Mouse (Mus musculus): Measurements from ENCODE around the gene Rpl36-ps4. TPM values are rescaled to one million over a fixed set of nuclear protein-coding genes. Genes with fewer than 3 reads are reported as not detected.
A peak's percentile ranks its signal among the peaks of the same experiment; 100 is the strongest.

Rpl36-ps4 gene
- polyA plus RNA-seq, 1 experiment from 2014 or later, result not detected

DNA sequence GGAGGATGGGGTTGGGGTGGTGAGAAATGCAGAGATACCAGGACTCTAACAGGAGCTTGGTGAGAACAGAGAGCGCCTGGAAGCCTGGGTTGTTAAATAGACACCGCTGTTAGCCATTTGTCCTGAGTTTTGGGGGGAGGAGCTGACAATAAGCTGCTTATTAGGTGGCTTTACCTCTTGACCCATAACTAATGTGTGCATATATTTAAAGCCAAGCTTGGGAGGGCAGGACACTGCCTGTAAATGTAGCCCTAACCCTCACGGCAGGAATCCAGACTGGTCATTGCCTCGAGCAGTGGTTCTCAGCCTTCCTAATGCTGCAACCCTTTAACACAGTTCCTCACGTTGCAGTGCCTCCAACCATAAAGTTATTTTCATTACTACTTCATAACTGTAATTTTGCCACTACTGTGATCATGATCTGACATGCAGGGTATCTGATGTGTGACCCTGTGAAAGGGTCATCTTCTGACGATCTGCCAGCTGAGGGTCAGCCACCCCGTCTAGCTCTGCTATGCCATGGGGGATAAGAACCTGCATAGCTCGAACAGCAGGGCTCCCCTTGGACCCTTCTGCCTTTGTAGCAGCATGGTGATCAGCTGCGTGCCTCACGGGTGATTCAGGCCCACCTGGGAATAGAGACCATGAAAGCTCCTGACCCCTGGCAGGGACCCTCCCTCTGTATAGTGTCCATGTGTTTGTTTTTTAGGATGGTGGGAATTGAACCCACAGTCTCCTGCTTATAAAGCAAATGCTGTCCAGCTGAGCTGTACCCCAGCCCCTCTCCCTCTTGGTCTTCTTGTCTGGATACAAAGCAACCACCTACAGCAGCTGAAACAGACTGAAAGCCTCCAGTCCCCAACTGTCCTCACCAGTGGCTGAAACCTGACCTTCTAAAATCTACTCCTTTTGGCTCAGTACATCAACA is 42.0 kb upstream of the Rpl36-ps4 start:
- Histone ChIP-seq H3K36me3 (ENCODE audit: control insufficient read depth, insufficient read depth, low read length) (no peaks in the 10 kb centered on the region), H3K4me2 (ENCODE audit: low read depth, severe bottlenecking) (no peak overlapping the region; the same call in 1 of the 2 replicates), H3K9me3 (ENCODE audit: control insufficient read depth, low read length) (no peaks in the 10 kb centered on the region), H3K4me1 (ENCODE audit: control insufficient read depth, insufficient read depth, low read length) (no peaks in the 10 kb centered on the region), H3K4me3 (ENCODE audit: low read depth, low read length) (no peak overlapping the region), H3K9ac (ENCODE audit: low read length) (no peak overlapping the region), H3K27me3 (ENCODE audit: control insufficient read depth, insufficient read depth, low read length) (no peaks in the 10 kb centered on the region), H3K27ac (replicated peaks; ENCODE audit: low read depth, low read length) (no peak overlapping the region)
- ATAC-seq (ENCODE audit: insufficient number of reproducible peaks, low FRiP score, low TSS enrichment, low read depth) (no peak), DNase-seq (ENCODE audit: low spot score) (peak; percentile 20)
- 61% methylated on average over 10 of the region's 10 CpGs for WGBS

DNA sequence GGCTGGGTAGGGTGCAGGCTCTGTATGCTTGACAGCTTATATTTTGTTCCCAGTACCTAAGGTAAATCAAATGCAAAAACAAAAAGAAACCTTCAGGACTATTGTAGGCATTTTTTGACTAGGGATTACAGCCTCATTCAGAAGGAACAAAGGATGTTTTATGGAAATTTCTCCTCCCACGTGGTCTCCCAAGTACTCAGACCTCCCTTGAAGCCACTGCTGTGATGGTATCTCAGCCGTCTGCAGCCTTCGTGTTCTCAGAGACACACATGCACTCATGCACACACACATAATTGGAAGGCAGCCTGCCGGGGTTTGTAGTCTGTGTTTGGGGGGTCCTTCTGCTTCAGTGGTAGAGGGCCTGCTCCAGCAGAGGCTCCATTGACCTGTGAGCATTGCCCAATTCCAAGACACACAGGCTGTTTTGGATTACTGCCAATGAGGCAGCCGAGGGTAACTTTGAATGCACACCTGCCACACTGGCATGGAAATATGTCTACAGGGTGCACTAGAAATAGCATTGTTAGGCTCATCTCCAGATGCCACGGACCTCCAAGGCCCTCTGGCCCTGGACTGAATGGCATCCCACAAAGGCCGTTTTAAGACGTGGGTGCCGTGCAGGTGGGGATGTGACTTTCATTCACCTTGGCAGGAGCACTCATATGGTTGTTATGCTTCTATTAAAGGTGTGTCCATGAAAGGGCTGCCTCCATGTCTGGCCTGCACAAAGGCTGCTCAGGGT is 41.1 kb upstream of the Rpl36-ps4 start:
- no peak overlapping the region for H3K4me2 ChIP-seq (ENCODE audit: low read depth, severe bottlenecking)
- H3K9me3 ChIP-seq (ENCODE audit: control insufficient read depth, low read length), result no peaks in the 10 kb centered on the region
- no peak for ATAC-seq (ENCODE audit: insufficient number of reproducible peaks, low FRiP score, low TSS enrichment, low read depth)
- no peaks in the 10 kb centered on the region for H3K27me3 ChIP-seq (ENCODE audit: control insufficient read depth, insufficient read depth, low read length)
- H3K27ac ChIP-seq (replicated peaks; ENCODE audit: low read depth, low read length), result no peak overlapping the region
- 75% methylated on average over 9 of the region's 9 CpGs for whole genome bisulfite sequencing
- H3K36me3 ChIP-seq (ENCODE audit: control insufficient read depth, insufficient read depth, low read length), result no peaks in the 10 kb centered on the region
- H3K4me1 ChIP-seq (ENCODE audit: control insufficient read depth, insufficient read depth, low read length), result no peaks in the 10 kb centered on the region
- no peak overlapping the region for H3K4me3 ChIP-seq (ENCODE audit: low read depth, low read length)
- no peak overlapping the region for H3K9ac ChIP-seq (ENCODE audit: low read length)
- DNase-seq (ENCODE audit: low spot score), result peak; percentile 17

DNA sequence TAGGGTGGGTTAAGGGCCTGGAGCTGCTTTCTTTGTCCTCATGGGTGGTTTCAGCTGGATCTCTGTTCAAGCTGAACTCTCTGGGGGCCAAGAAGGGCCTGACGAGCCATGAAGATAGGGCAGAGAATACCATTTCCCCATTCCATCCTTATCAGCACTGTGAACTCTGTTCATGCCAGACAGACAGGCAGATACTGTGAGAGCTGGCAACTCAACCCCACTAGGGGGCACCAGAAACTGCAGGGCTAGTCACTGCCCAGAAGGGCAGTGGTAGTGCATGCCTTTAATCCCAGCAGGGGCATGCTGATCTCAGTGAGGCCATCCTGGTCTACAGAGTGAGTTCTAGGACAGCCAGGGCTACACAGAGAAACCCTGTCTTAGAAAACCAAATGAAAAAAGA is 38.2 kb upstream of the Rpl36-ps4 start:
- WGBS, result 80% methylated on average over 1 of the region's 1 CpGs
- Histone ChIP-seq H3K4me2 (ENCODE audit: low read depth, severe bottlenecking) (no peak overlapping the region), H3K9ac (ENCODE audit: low read length) (no peak overlapping the region), H3K36me3 (ENCODE audit: control insufficient read depth, insufficient read depth, low read length) (no peaks in the 10 kb centered on the region), H3K9me3 (ENCODE audit: control insufficient read depth, low read length) (no peaks in the 10 kb centered on the region), H3K27me3 (ENCODE audit: control insufficient read depth, insufficient read depth, low read length) (no peaks in the 10 kb centered on the region), H3K4me3 (ENCODE audit: low read depth, low read length) (no peak overlapping the region), H3K27ac (replicated peaks; ENCODE audit: low read depth, low read length) (no peak overlapping the region), H3K4me1 (ENCODE audit: control insufficient read depth, insufficient read depth, low read length) (no peaks in the 10 kb centered on the region)
- DNase-seq (ENCODE audit: low spot score) (peak; percentile 55), ATAC-seq (ENCODE audit: insufficient number of reproducible peaks, low FRiP score, low TSS enrichment, low read depth) (no peak)

DNA sequence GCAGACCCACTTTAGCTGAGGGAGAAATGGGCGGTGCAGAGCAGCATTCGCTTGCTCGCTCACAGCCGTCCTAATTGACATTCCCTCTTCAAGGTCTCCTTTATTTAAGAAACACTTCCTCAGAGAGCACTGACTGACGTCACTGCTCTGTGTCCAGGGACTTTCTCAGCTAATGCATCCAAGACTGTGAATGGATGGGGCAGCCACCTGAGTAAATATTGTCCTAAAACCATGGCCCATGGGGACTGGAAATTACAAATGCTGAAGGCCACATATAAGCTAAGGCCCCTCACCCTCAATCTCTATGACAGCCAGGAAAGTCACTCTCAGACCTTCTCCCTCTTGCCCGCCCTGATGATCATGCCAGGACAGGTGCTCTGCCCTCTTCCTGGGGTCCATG is 23.6 kb upstream of the Rpl36-ps4 start:
- DNase-seq (ENCODE audit: low spot score) (peak; percentile 19), ATAC-seq (ENCODE audit: insufficient number of reproducible peaks, low FRiP score, low TSS enrichment, low read depth) (no peak)
- WGBS, result 73% methylated on average over 6 of the region's 6 CpGs
- no peak overlapping the region for H3K9ac ChIP-seq (ENCODE audit: low read length)
- H3K27me3 ChIP-seq (ENCODE audit: control insufficient read depth, insufficient read depth, low read length), result no peaks in the 10 kb centered on the region
- H3K9me3 ChIP-seq (ENCODE audit: control insufficient read depth, low read length), result no peaks in the 10 kb centered on the region
- no peaks in the 10 kb centered on the region for H3K4me1 ChIP-seq (ENCODE audit: control insufficient read depth, insufficient read depth, low read length)
- no peak overlapping the region for H3K4me3 ChIP-seq (ENCODE audit: low read depth, low read length)
- H3K36me3 ChIP-seq (ENCODE audit: control insufficient read depth, insufficient read depth, low read length), result no peaks in the 10 kb centered on the region
- H3K4me2 ChIP-seq (ENCODE audit: low read depth, severe bottlenecking), result no peak overlapping the region
- H3K27ac ChIP-seq (replicated peaks; ENCODE audit: low read depth, low read length), result no peak overlapping the region

DNA sequence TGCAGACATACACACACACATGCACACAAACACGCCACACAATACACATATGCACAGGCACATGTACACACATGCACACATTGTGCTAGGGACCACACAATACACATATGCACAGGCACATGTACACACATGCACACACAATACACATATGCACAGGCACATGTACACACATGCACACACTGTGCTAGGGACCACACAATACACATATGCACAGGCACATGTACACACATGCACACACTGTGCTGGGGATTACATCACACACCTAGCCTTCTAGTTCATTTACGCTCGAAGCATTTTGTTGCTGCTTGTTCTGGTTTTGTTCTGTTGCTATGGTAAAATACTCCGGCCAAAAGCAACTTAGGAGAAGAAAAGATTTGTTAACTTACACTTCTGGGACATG is 20.1 kb upstream of the Rpl36-ps4 start:
- Histone ChIP-seq H3K4me3 (ENCODE audit: low read depth, low read length) (no peak overlapping the region), H3K27me3 (ENCODE audit: control insufficient read depth, insufficient read depth, low read length) (no peaks in the 10 kb centered on the region), H3K9ac (ENCODE audit: low read length) (no peak overlapping the region), H3K4me1 (ENCODE audit: control insufficient read depth, insufficient read depth, low read length) (no peaks in the 10 kb centered on the region), H3K9me3 (ENCODE audit: control insufficient read depth, low read length) (no peaks in the 10 kb centered on the region), H3K36me3 (ENCODE audit: control insufficient read depth, insufficient read depth, low read length) (no peaks in the 10 kb centered on the region), H3K4me2 (ENCODE audit: low read depth, severe bottlenecking) (no peak overlapping the region), H3K27ac (replicated peaks; ENCODE audit: low read depth, low read length) (no peak overlapping the region)
- WGBS, result 87% methylated on average over 4 of the region's 4 CpGs
- ATAC-seq (ENCODE audit: insufficient number of reproducible peaks, low FRiP score, low TSS enrichment, low read depth) (0 out of 2 replicates have a peak, but pooled peaks have one; percentile 35), DNase-seq (ENCODE audit: low spot score) (no peak)

DNA sequence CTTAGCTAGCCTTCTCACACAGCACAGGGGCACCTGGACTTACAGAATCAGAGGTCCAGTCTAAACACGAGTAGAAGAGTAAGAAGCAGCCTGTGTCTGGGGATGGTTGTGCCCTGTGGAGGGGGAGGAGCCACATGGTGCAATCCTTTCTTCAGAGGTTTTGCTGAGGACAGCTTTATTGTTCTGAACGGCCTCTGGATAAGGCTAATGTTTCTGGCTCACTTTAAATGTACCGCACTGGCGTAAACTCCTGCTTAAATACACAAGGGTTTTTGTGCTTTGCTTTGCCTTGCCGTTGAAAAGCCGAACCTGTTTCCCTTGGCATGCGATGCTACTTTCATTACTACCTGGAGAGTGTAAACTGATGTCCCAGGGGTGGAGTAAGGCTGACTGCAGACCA is 19.6 kb upstream of the Rpl36-ps4 start:
- Histone ChIP-seq H3K4me3 (ENCODE audit: low read depth, low read length) (no peak overlapping the region), H3K4me2 (ENCODE audit: low read depth, severe bottlenecking) (no peak overlapping the region), H3K4me1 (ENCODE audit: control insufficient read depth, insufficient read depth, low read length) (no peaks in the 10 kb centered on the region), H3K27ac (replicated peaks; ENCODE audit: low read depth, low read length) (no peak overlapping the region), H3K27me3 (ENCODE audit: control insufficient read depth, insufficient read depth, low read length) (no peaks in the 10 kb centered on the region), H3K9me3 (ENCODE audit: control insufficient read depth, low read length) (no peaks in the 10 kb centered on the region), H3K36me3 (ENCODE audit: control insufficient read depth, insufficient read depth, low read length) (no peaks in the 10 kb centered on the region), H3K9ac (ENCODE audit: low read length) (no peak overlapping the region)
- 47% methylated on average over 7 of the region's 7 CpGs for WGBS
- DNase-seq (ENCODE audit: low spot score), result no peak
- ATAC-seq (ENCODE audit: insufficient number of reproducible peaks, low FRiP score, low TSS enrichment, low read depth), result no peak

DNA sequence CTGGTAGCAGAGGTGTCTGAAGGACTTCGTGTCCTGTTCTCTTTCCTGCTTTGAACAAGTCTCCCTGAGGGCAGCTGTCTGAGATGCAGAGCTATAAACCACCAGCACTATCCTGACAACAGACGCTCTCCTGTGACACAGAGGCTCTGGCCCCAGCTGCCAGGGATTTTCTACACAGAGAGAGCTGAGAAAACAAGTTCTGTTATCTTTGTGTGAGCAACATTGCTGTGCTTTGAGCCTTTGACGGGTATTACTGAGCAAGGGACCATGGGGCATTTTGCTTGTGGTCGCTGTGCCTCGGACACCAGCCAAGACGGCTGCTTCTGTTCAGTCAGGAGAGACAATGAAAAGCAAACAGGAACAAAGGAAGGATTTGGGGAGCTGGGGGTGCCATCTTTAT is 17.6 kb upstream of the Rpl36-ps4 start:
- 39% methylated on average over 6 of the region's 6 CpGs for WGBS
- H3K27ac ChIP-seq (replicated peaks; ENCODE audit: low read depth, low read length), result no peak overlapping the region

DNA sequence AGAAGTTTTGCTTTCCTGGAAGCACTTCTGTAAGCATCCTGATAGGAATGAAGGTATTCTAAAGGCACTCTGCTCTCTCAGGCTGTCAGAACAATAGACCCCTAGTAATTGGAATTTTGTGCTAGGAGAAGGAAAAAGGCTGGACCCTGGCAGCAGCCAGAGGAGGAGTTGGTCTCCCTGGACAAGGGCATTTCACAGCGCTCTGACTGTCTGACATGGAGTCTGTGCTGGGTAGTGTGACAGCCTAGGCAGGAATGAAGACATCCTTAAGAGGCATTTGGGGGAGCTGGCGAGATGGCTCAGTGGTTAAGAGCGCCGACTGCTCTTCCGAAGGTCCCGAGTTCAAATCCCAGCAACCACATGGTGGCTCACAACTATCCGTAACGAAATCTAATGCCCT is 17.1 kb upstream of the Rpl36-ps4 start:
- WGBS, result 94% methylated on average over 8 of the region's 8 CpGs
- peak; percentile 10 for DNase-seq (ENCODE audit: low spot score)
- H3K9me3 ChIP-seq (ENCODE audit: control insufficient read depth, low read length), result no peaks in the 10 kb centered on the region

More for the DNA sequence above, 17.6 kb upstream of the Rpl36-ps4 start:
- Histone ChIP-seq H3K9ac (ENCODE audit: low read length) (no peak overlapping the region), H3K36me3 (ENCODE audit: control insufficient read depth, insufficient read depth, low read length) (no peaks in the 10 kb centered on the region), H3K9me3 (ENCODE audit: control insufficient read depth, low read length) (no peaks in the 10 kb centered on the region), H3K4me1 (ENCODE audit: control insufficient read depth, insufficient read depth, low read length) (no peaks in the 10 kb centered on the region), H3K27me3 (ENCODE audit: control insufficient read depth, insufficient read depth, low read length) (no peaks in the 10 kb centered on the region), H3K4me3 (ENCODE audit: low read depth, low read length) (no peak overlapping the region), H3K4me2 (ENCODE audit: low read depth, severe bottlenecking) (no peak overlapping the region)
- DNase-seq (ENCODE audit: low spot score) (peak; percentile 19), ATAC-seq (ENCODE audit: insufficient number of reproducible peaks, low FRiP score, low TSS enrichment, low read depth) (no peak)

More for the DNA sequence above, 17.1 kb upstream of the Rpl36-ps4 start:
- Histone ChIP-seq H3K27me3 (ENCODE audit: control insufficient read depth, insufficient read depth, low read length) (no peaks in the 10 kb centered on the region), H3K4me2 (ENCODE audit: low read depth, severe bottlenecking) (no peak overlapping the region), H3K4me1 (ENCODE audit: control insufficient read depth, insufficient read depth, low read length) (no peaks in the 10 kb centered on the region), H3K9ac (ENCODE audit: low read length) (no peak overlapping the region), H3K36me3 (ENCODE audit: control insufficient read depth, insufficient read depth, low read length) (no peaks in the 10 kb centered on the region), H3K4me3 (ENCODE audit: low read depth, low read length) (no peak overlapping the region), H3K27ac (replicated peaks; ENCODE audit: low read depth, low read length) (no peak overlapping the region)
- ATAC-seq (ENCODE audit: insufficient number of reproducible peaks, low FRiP score, low TSS enrichment, low read depth), result no peak

Data from limb, embryonic 11.5 days (tissue).